Mouse (Mus musculus) midbrain, embryonic 14.5 days (tissue): ENCODE data around the gene Chka. TPM values are rescaled to one million over a fixed set of nuclear protein-coding genes. Genes with fewer than 3 reads are reported as not detected.

ENCODE experiments used
- ATAC-seq: fragments of 200-750 bp; cut with Nextera tagmentation; 2 replicates; pipeline ENCODE4 v1.8.0; 2017; ENCODE audit warnings: moderate number of reproducible peaks, moderate library complexity; ENCODE audit not compliant: low FRiP score, low TSS enrichment
- DNase-seq: peaks from one replicate; pipeline ENCODE4 v3.0.0-alpha.2; 2015
- H3K27ac ChIP-seq: fragments of 300-500 bp; sonication (generic); replicated peaks from 2 replicates; pipeline ENCODE4 v1.5.1; 2014; ENCODE audit warnings: mild to moderate bottlenecking, low read depth, low read length, moderate library complexity
- H3K27me3 ChIP-seq: fragments of 300-500 bp; sonication (generic); 2 replicates; pipeline ENCODE4 v1.6.1; 2014; ENCODE audit warnings: low read length, control low read depth, mixed read lengths; ENCODE audit not compliant: control insufficient read depth, insufficient read depth
- H3K36me3 ChIP-seq: fragments of 300-500 bp; sonication (generic); 2 replicates; pipeline ENCODE4 v1.6.1; 2014; ENCODE audit warnings: low read length, control low read depth; ENCODE audit not compliant: control insufficient read depth, insufficient read depth
- H3K4me1 ChIP-seq: fragments of 300-500 bp; sonication (generic); 2 replicates; pipeline ENCODE4 v1.6.1; 2014; ENCODE audit warnings: mild to moderate bottlenecking, antibody characterized with exemption, low read length, control low read depth; ENCODE audit not compliant: control insufficient read depth, insufficient read depth
- H3K4me2 ChIP-seq: fragments of 300-500 bp; sonication (generic); 2 replicates; pipeline ENCODE4 v1.6.1; 2014; ENCODE audit warnings: mild to moderate bottlenecking, low read length, moderate library complexity
- H3K4me3 ChIP-seq: fragments of 300-500 bp; sonication (generic); replicated peaks from 2 replicates; pipeline ENCODE4 v1.5.1; 2014; ENCODE audit warnings: low read depth, low read length
- H3K9ac ChIP-seq: fragments of 300-500 bp; sonication (generic); replicated peaks from 2 replicates; pipeline ENCODE4 v1.6.1; 2014; ENCODE audit warnings: mild to moderate bottlenecking, low read length, moderate library complexity
- H3K9me3 ChIP-seq: fragments of 300-500 bp; sonication (generic); 2 replicates; pipeline ENCODE4 v1.6.1; 2016; ENCODE audit warnings: low read length, control low read depth, mixed read lengths; ENCODE audit not compliant: control insufficient read depth
- WGBS: fragments of 180-500 bp; shearing (Covaris S2); extraction: QIAGEN DNeasy Blood & Tissue Kit; methylation state at CpG from one replicate; pipeline ENCODE4 v1.1.7; 2014; 5-methylcytosine and 5-hydroxymethylcytosine counted together
- polyA plus RNA-seq: library from polyadenylated mRNA; unstranded; fragments of >200 nt; fragmentation: Nextera tagmentation; extraction: Ambion mirVana; gene quantifications from 2 replicates; pipeline ENCODE4 v1.2.1, GENCODE M21; 2014

Chka gene
- polyA plus RNA-seq, 1 experiment from 2014 or later: 51.8 TPM

DNA sequence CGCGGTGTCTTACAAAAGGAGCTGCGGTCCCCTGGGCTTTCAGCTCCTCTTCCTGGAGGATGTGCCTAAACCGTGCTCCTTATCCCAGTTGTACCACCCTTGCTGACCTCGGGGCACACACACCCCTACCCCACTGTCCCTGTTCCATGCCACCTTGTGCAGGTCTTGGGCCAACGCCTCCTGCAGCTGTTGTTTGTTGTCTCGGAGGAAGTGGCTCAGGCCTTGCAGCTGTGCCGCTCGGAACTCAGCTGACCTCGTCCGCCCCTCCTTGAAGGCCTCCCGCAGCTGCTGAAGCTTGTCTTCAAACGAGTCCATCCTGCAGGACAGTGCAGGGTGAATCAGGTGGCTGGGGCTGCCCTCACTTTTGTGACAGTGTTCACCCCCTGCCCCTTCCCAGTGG lies 72.0 kb downstream of the Chka start:
- H3K36me3 ChIP-seq: no peaks in the 10 kb centered on the region
- no peaks in the 10 kb centered on the region for H3K9me3 ChIP-seq
- no peaks in the 10 kb centered on the region for H3K4me1 ChIP-seq
- H3K9ac ChIP-seq: no peak overlapping the region
- DNase-seq: no peak
- no peak overlapping the region for H3K27ac ChIP-seq
- ATAC-seq: no peak
- no peak overlapping the region for H3K4me2 ChIP-seq
- H3K4me3 ChIP-seq: no peak overlapping the region
- 56% methylated on average over 13 of the region's 13 CpGs for WGBS
- H3K27me3 ChIP-seq: no peaks in the 10 kb centered on the region

DNA sequence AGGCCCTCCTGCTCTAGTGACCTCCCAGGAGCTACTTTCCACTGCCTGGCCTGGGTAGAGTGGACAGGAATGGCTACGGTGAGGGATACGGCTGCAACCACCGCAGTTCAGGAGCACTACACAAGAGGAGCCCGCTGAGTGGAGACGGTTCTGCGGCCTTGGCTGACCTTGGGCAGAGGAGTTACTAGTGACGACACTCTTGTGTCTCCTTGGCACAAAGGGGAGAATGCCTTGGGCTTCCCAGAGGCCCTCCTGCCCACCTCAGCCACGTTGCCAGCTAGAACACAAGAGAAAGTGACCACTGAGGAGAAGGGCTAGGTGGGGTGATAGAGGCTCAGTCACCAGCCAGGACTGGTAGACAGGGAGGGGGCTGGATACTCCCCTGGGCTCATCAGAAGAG lies 72.6 kb downstream of the Chka start:
- no peak overlapping the region for H3K9ac ChIP-seq
- no peak overlapping the region for H3K4me2 ChIP-seq
- H3K27me3 ChIP-seq: no peaks in the 10 kb centered on the region
- no peaks in the 10 kb centered on the region for H3K4me1 ChIP-seq
- WGBS: 79% methylated on average over 8 of the region's 8 CpGs
- no peak overlapping the region for H3K4me3 ChIP-seq
- no peaks in the 10 kb centered on the region for H3K36me3 ChIP-seq
- no peak for ATAC-seq
- no peak for DNase-seq
- no peak overlapping the region for H3K27ac ChIP-seq
- H3K9me3 ChIP-seq: no peaks in the 10 kb centered on the region

DNA sequence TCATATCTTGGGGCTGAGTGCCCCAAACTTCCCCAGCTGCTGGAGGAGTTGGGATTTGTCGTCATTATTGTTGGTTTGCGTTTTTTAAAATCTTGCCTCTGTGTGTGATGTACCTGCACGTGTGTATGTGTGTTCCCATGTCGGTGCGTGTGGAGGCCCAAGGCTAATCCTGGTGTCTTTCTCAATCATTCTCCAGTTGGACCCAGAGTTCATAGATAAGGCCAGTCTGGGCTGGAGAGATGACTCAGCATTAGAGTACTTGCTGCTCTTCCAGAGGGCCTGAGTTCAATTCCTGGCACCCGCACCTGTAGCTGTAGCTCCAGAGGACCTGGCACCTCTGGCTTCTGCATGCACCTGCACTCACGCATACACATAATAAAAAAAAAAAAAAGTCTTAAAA lies 73.3 kb downstream of the Chka start:
- no peak overlapping the region for H3K4me3 ChIP-seq
- no peaks in the 10 kb centered on the region for H3K27me3 ChIP-seq
- ATAC-seq (no peak), DNase-seq (no peak)
- H3K9me3 ChIP-seq: no peaks in the 10 kb centered on the region
- no peak overlapping the region for H3K9ac ChIP-seq
- 92% methylated on average over 7 of the region's 7 CpGs for WGBS
- no peak overlapping the region for H3K27ac ChIP-seq
- no peaks in the 10 kb centered on the region for H3K36me3 ChIP-seq
- H3K4me1 ChIP-seq: no peaks in the 10 kb centered on the region
- H3K4me2 ChIP-seq: no peak overlapping the region

DNA sequence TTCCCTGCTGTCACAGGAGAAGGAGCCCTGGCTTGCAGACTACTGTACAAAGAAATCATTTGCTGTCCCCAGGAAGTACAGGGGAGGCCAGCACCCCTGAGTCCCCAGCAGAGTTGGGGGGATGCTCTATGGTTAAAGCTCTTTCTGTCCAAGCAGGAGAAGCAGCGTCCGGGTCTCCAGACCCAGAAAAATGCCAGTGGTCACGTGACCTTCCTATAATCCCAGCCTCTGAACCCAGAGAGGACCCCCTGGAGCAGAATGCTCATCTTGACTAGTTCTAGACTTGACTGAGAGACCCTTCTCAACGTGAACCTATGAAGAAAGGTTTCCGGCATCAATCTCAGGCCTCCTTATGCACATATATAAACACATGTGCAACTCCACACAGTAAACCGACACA lies 74.3 kb downstream of the Chka start:
- ATAC-seq (no peak), DNase-seq (no peak)
- no peaks in the 10 kb centered on the region for H3K9me3 ChIP-seq
- no peak overlapping the region for H3K27ac ChIP-seq
- no peaks in the 10 kb centered on the region for H3K36me3 ChIP-seq
- no peak overlapping the region for H3K4me3 ChIP-seq
- H3K9ac ChIP-seq: no peak overlapping the region
- no peak overlapping the region for H3K4me2 ChIP-seq
- WGBS: 69% methylated on average over 6 of the region's 6 CpGs
- H3K4me1 ChIP-seq: no peaks in the 10 kb centered on the region
- no peaks in the 10 kb centered on the region for H3K27me3 ChIP-seq

DNA sequence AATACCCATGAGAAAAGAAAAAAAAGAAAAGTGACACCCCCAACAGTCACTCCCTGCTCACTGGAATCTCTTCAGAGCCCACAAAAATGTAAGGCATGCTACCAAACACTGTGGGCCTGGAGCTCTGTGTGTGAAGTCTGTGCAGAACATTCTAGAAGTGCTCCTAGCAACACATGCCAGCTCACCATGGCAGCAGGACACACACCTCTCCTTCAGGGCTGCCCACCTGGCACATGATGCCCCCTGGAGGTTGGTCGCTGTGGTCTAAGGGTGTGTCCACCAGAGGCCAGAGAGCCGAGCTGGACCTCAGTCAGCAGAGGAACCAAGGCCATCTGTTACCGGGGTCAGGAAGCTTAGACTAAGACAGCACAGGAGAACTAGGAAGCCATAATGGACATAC lies 74.7 kb downstream of the Chka start:
- WGBS: 83% methylated on average over 3 of the region's 3 CpGs
- ATAC-seq (no peak), DNase-seq (no peak)
- Histone ChIP-seq H3K4me1 (no peaks in the 10 kb centered on the region), H3K36me3 (no peaks in the 10 kb centered on the region), H3K27ac (no peak overlapping the region), H3K27me3 (no peaks in the 10 kb centered on the region), H3K9ac (no peak overlapping the region), H3K4me2 (no peak overlapping the region), H3K9me3 (no peaks in the 10 kb centered on the region), H3K4me3 (no peak overlapping the region)

DNA sequence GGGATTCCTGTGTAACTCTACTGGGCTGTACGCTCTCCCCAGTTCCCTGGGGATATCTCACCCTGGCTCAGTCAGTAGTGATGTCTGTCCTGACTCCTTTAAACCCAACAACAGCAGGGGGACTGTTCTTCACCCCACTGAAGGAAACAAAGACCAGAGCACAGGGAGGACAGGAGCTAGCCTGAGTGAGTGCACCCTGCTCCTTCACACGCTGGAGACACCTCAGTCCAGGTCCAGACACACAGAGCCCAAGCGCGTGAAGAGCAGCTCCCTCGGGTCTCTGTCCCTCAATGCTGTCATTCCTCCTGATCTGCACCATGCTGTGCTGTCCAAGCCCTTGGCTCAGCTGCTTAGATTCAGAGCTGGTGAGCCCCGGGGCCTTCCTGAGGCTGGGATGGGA lies 75.1 kb downstream of the Chka start:
- H3K36me3 ChIP-seq: no peaks in the 10 kb centered on the region
- H3K9me3 ChIP-seq: no peaks in the 10 kb centered on the region
- H3K4me2 ChIP-seq: no peak overlapping the region
- no peaks in the 10 kb centered on the region for H3K27me3 ChIP-seq
- H3K4me3 ChIP-seq: no peak overlapping the region
- no peak overlapping the region for H3K9ac ChIP-seq
- no peak overlapping the region for H3K27ac ChIP-seq
- DNase-seq: no peak
- WGBS: 57% methylated on average over 6 of the region's 6 CpGs
- H3K4me1 ChIP-seq: no peaks in the 10 kb centered on the region
- ATAC-seq: no peak

DNA sequence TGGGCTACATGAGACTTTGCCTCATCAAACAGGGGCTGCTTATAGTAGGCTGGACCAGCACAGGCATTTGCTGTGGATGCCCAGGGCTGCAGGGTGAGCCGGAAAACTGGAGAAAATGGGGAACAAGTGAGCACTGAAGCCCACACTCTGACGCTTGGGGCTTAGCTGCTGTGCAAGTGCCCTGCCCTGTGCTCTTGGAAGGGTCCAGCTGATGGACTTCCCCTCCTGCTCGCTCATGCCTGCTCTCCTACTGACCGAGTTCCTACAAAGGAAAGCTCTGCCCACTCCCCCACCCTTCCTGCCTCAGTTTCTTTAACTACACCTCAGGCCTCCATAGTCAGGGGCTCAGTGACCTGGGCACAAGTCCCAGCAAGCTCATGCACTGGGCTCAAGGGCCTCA lies 76.4 kb downstream of the Chka start:
- ATAC-seq: no peak
- no peak overlapping the region for H3K4me2 ChIP-seq
- no peak for DNase-seq
- no peak overlapping the region for H3K27ac ChIP-seq
- no peaks in the 10 kb centered on the region for H3K4me1 ChIP-seq
- no peak overlapping the region for H3K4me3 ChIP-seq
- no peaks in the 10 kb centered on the region for H3K27me3 ChIP-seq
- no peaks in the 10 kb centered on the region for H3K9me3 ChIP-seq
- H3K36me3 ChIP-seq: no peaks in the 10 kb centered on the region
- WGBS: 80% methylated on average over 4 of the region's 4 CpGs
- H3K9ac ChIP-seq: no peak overlapping the region

DNA sequence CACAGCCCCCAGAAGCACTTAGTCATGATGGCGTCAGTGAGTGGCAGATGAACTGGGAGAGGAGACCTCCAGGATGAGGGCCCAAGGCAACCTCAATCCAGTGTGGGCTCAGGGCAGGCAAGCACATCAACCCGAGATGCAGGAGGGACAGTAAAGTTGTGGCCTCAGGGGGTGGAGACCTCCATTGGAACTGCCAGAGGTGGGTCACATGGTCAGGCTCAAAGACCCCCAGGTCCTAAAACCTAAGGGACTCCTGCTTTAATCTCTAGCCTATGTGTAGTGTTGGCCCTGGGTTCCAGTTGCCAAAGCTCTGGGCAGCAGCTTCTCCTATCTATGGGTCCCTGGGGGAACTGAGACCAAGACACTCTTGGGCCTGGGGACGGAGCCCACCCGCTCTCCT lies 77.2 kb downstream of the Chka start:
- no peak overlapping the region for H3K9ac ChIP-seq
- H3K27ac ChIP-seq: no peak overlapping the region
- WGBS: 82% methylated on average over 4 of the region's 4 CpGs
- H3K9me3 ChIP-seq: no peaks in the 10 kb centered on the region
- no peak overlapping the region for H3K4me3 ChIP-seq
- H3K4me2 ChIP-seq: no peak overlapping the region
- H3K27me3 ChIP-seq: no peaks in the 10 kb centered on the region
- H3K36me3 ChIP-seq: no peaks in the 10 kb centered on the region
- no peaks in the 10 kb centered on the region for H3K4me1 ChIP-seq
- no peak for ATAC-seq
- no peak for DNase-seq

DNA sequence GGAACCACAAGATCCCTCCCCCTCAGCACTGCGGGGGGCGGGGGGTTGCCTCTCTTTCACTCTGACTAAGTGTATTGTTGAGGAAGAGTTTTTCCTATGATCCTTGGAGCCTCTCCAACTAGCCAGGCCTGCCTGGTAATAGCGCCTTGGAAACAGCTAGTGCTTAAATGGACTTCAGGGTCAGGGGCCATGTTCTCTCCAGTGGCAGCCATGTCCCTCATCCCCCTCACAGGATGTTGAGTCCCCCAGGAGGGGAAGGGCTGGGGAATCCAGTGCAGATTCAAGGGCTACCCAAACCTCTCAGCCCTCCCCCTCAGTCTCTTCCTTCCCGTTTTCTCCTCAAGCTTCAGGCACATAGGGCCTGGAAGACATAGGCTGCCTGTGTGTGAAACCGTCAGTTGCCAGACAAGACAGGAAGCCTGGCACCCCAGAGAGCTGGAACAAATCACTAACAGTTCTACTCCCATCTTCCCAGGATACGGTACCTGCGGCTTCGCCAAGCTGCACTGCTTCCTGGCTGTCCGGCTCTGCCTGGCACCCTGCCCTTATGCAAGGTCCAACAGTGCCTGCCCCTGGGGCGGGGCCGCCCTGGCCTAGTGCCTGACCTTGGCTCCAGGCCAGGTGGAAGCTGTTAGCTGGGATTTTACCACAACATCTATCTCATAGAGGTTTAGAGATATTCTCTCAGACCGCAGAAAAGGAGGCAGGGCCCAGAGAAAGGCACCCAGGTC lies 77.8 kb downstream of the Chka start, which contains the start of gene Aldh3b1:
Gene Aldh3b1 (minus strand): TSS at position 598 of the 731 bp plus-strand sequence.
- H3K4me3 ChIP-seq: no peak within 1 kb of the TSS
- H3K4me1 ChIP-seq: no peaks in the 10 kb centered on the region
- peak within 1 kb of the TSS; percentile 17; the same call in 1 of the 2 replicates for H3K27ac ChIP-seq
- H3K36me3 ChIP-seq: no peaks in the 10 kb centered on the region
- no peaks in the 10 kb centered on the region for H3K9me3 ChIP-seq
- H3K27me3 ChIP-seq: no peaks in the 10 kb centered on the region
- peak; percentile 57 for DNase-seq
- 69% methylated on average over 12 of the region's 12 CpGs for WGBS
- no peak for ATAC-seq
- H3K4me2 ChIP-seq: no peak within 1 kb of the TSS
- H3K9ac ChIP-seq: peak within 1 kb of the TSS; percentile 1; the same call in 1 of the 2 replicates
